Mouse (Mus musculus) thymus, adult 2 months (tissue): Measurements from ENCODE around the gene Avpr2.

Experiments
- CTCF ChIP-seq: fragments of 200-500 bp; IDR thresholded peaks from 2 replicates; pipeline ENCODE4 v1.5.1; 2012; ENCODE audit warnings: mild to moderate bottlenecking, control low read depth, low read length, moderate library complexity, borderline replicate concordance; ENCODE audit not compliant: control insufficient read depth, poor library complexity, insufficient read depth; ENCODE audit errors: extremely low read depth
- POLR2A ChIP-seq: fragments of 200-500 bp; IDR thresholded peaks from 2 replicates; pipeline ENCODE4 v1.6.1; 2012; ENCODE audit warnings: mild to moderate bottlenecking, low read length, control low read depth, moderate library complexity; ENCODE audit not compliant: control insufficient read depth, poor library complexity, insufficient read depth; ENCODE audit errors: extremely low read depth

DNA sequence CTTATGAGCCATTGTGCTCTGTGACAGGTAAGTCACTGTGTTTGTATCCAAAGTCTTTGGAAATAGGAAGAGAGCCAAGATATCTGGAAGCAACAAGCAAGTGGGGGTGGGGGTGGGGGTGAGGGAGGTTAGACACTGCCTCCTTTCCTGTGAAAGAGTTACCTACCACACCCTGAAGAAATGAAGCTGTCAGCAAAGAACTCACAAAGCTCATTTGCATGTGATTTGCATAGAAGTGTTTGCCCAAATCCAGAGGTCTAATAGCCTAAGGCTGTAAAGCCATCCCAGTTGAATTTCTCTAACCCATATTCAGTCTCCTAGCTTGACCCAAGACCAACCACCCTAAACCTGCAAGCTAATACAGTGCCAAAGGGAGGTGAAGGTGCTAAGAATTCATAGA, 18.5 kb downstream of the Avpr2 start:
- TF ChIP-seq POLR2A: no peak
- no peak for TF ChIP-seq CTCF
